Mouse (Mus musculus) right cerebral cortex, postnatal 25 days (tissue): Measurements from ENCODE around the gene Chchd1.
"Not testable (repeated sequence)": the region's sequence is repeated elsewhere in the genome, so short reads cannot be mapped to it uniquely, and the experiment has no call there.

Experiments
- DNase-seq: peaks from one replicate; pipeline ENCODE4 v3.0.0; 2022

The Chchd1 gene

GRCm38 (mm10) chr14:20691772-20692171 lies 11.0 kb upstream of the Chchd1 start:
- DNase-seq, result no peak

GRCm38 (mm10) chr14:20693589-20694101 lies 9.2 kb upstream of the Chchd1 start:
- no peak for DNase-seq

- DNase-seq, result no peak
Observed at GRCm38 (mm10) chr14:20694185-20694883, 8.5 kb upstream of the Chchd1 start.

GRCm38 (mm10) chr14:20694884-20695760 lies 7.7 kb upstream of the Chchd1 start, which contains the start of gene Fut11:
Fut11 (plus strand) TSS chr14:20694968.
- peak; percentile 85 for DNase-seq

GRCm38 (mm10) chr14:20695761-20696520 lies 6.9 kb upstream of the Chchd1 start:
- DNase-seq, result no peak

- DNase-seq, result peak; percentile 37
Observed at GRCm38 (mm10) chr14:20696986-20697385, 5.8 kb upstream of the Chchd1 start.

GRCm38 (mm10) chr14:20698515-20698914 lies 4.3 kb upstream of the Chchd1 start:
- no peak for DNase-seq

- DNase-seq, result no peak
Observed at GRCm38 (mm10) chr14:20700362-20700761, 2.4 kb upstream of the Chchd1 start.

GRCm38 (mm10) chr14:20701554-20701953 lies 1.3 kb upstream of the Chchd1 start:
- DNase-seq, result no peak

GRCm38 (mm10) chr14:20702096-20702740 lies 588 bp upstream of the Chchd1 start:
- DNase-seq, result no peak

GRCm38 (mm10) chr14:20703461-20703860 lies 655 bp downstream of the Chchd1 start:
- not testable (repeated sequence) for DNase-seq

- DNase-seq, result peak; percentile 94
Observed at GRCm38 (mm10) chr14:20707201-20708190, 4.7 kb downstream of the Chchd1 start, which contains the start of gene Zswim8. Zswim8 (plus strand) TSS chr14:20707552.

- no peak for DNase-seq
Observed at GRCm38 (mm10) chr14:20708239-20708638, 5.4 kb downstream of the Chchd1 start.

- DNase-seq, result no peak
Observed at GRCm38 (mm10) chr14:20713832-20714231, 11.0 kb downstream of the Chchd1 start.

- no peak for DNase-seq
Observed at GRCm38 (mm10) chr14:20718443-20718842, 15.6 kb downstream of the Chchd1 start.

GRCm38 (mm10) chr14:20719767-20720166 lies 17.0 kb downstream of the Chchd1 start:
- DNase-seq, result no peak

- no peak for DNase-seq
Observed at GRCm38 (mm10) chr14:20721371-20721770, 18.6 kb downstream of the Chchd1 start.

GRCm38 (mm10) chr14:20723006-20723405 lies 20.2 kb downstream of the Chchd1 start:
- DNase-seq, result no peak

- peak; percentile 71 for DNase-seq
Observed at GRCm38 (mm10) chr14:20724043-20724442, 21.2 kb downstream of the Chchd1 start.

- DNase-seq, result no peak
Observed at GRCm38 (mm10) chr14:20725660-20726339, 23.0 kb downstream of the Chchd1 start.
